Mouse (Mus musculus) MEL (cell line): ENCODE results near the gene Gpr15. TPM values are rescaled to one million over a fixed set of nuclear protein-coding genes. Genes with fewer than 3 reads are reported as not detected.

Experiments used
- DNase-seq: peaks from one replicate; pipeline ENCODE4 v3.0.0; 2011; ENCODE audit warnings: low read depth, low spot score
- H3K27ac ChIP-seq: 2 replicates; pipeline ENCODE4 v1.5.1; 2012; ENCODE audit warnings: low read depth, mild to moderate bottlenecking, control low read depth, low read length, moderate library complexity; ENCODE audit not compliant: control insufficient read depth
- H3K27me3 ChIP-seq, 2 experiments: fragments of 150-350 bp in 1 of 2; sonication (generic) in 1 of 2; 2 replicates each; pipeline ENCODE4 v1.6.1; 2012; ENCODE audit warnings: low read length in 2 of 2, mild to moderate bottlenecking in 2 of 2, improper control_type of control experiment in 1 of 2, moderate library complexity in 1 of 2; ENCODE audit not compliant: insufficient read depth in 2 of 2, control insufficient read depth in 1 of 2
- H3K36me3 ChIP-seq, 2 experiments: 2 replicates each; pipeline ENCODE4 v1.6.1; 2012 to 2014; ENCODE audit warnings: low read length in 2 of 2, improper control_type of control experiment in 1 of 2, inconsistent platforms in 1 of 2, mild to moderate bottlenecking in 1 of 2; ENCODE audit not compliant: insufficient read depth in 2 of 2, control insufficient read depth in 1 of 2
- H3K4me1 ChIP-seq, 2 experiments: fragments of 150-350 bp in 1 of 2; sonication (generic) in 1 of 2; 2 replicates each; pipeline ENCODE4 v1.6.1; 2012; ENCODE audit warnings: low read length in 2 of 2, improper control_type of control experiment in 1 of 2, mild to moderate bottlenecking in 1 of 2; ENCODE audit not compliant: insufficient read depth in 2 of 2, control insufficient read depth in 1 of 2
- H3K4me3 ChIP-seq, 2 experiments: fragments of 150-350 bp in 1 of 2; sonication (generic) in 1 of 2; 2 replicates each; pipeline ENCODE4 v1.5.1; 2012; ENCODE audit warnings: low read depth in 2 of 2, low read length in 2 of 2, mild to moderate bottlenecking in 2 of 2, moderate library complexity in 2 of 2, control low read depth in 1 of 2, improper control_type of control experiment in 1 of 2; ENCODE audit not compliant: control insufficient read depth in 1 of 2, insufficient read depth in 1 of 2
- H3K79me2 ChIP-seq: 2 replicates; pipeline ENCODE4 v1.6.1; 2012; ENCODE audit warnings: mild to moderate bottlenecking, low read length, moderate library complexity; ENCODE audit not compliant: control insufficient read depth, poor library complexity, insufficient read depth
- H3K9ac ChIP-seq: 2 replicates; pipeline ENCODE4 v1.6.1; 2012; ENCODE audit warnings: low read depth, mild to moderate bottlenecking, control low read depth, low read length, moderate library complexity; ENCODE audit not compliant: control insufficient read depth, poor library complexity, severe bottlenecking
- H3K9me3 ChIP-seq: fragments of 150-350 bp; sonication (generic); replicated peaks from 2 replicates; pipeline ENCODE4 v1.6.1; 2012; ENCODE audit warnings: mild to moderate bottlenecking, low read length, improper control_type of control experiment, moderate library complexity; ENCODE audit not compliant: insufficient read depth
- BHLHE40 ChIP-seq: IDR thresholded peaks from 2 replicates; pipeline ENCODE4 v1.6.1; 2012; ENCODE audit warnings: low read depth, mild to moderate bottlenecking, inconsistent platforms, low read length, improper control_type of control experiment, borderline replicate concordance
- CHD1 ChIP-seq: IDR thresholded peaks from 2 replicates; pipeline ENCODE4 v1.6.1; 2012; ENCODE audit warnings: low read depth, mild to moderate bottlenecking, inconsistent platforms, low read length, improper control_type of control experiment
- CHD2 ChIP-seq: IDR thresholded peaks from 2 replicates; pipeline ENCODE4 v1.6.1; 2011; ENCODE audit warnings: low read length, improper control_type of control experiment
- ELF1 ChIP-seq: IDR thresholded peaks from 2 replicates; pipeline ENCODE4 v1.6.1; 2014; ENCODE audit warnings: low read depth, mild to moderate bottlenecking, inconsistent platforms, low read length, improper control_type of control experiment, moderate library complexity
- EP300 ChIP-seq, 2 experiments: IDR thresholded peaks; 2 replicates each; pipeline ENCODE4 v1.6.1; 2011; ENCODE audit warnings: improper control_type of control experiment in 2 of 2, low read length in 2 of 2, low read depth in 1 of 2, mild to moderate bottlenecking in 1 of 2
- ETS1 ChIP-seq: IDR thresholded peaks from 2 replicates; pipeline ENCODE4 v1.6.1; 2012; ENCODE audit warnings: low read depth, mild to moderate bottlenecking, inconsistent platforms, low read length, improper control_type of control experiment, moderate library complexity
- JUND ChIP-seq: IDR thresholded peaks from 2 replicates; pipeline ENCODE4 v1.6.1; 2011; ENCODE audit warnings: low read depth, mild to moderate bottlenecking, improper control_type of control experiment, low read length
- KAT2A ChIP-seq: conservative IDR thresholded peaks from 2 replicates; pipeline ENCODE4 v1.6.1; 2012; ENCODE audit warnings: low read depth, low read length, improper control_type of control experiment, inconsistent platforms
- MAFK ChIP-seq: IDR thresholded peaks from 2 replicates; pipeline ENCODE4 v1.6.1; 2011; ENCODE audit warnings: low read depth, mild to moderate bottlenecking, low read length, improper control_type of control experiment, borderline replicate concordance
- MAX ChIP-seq: IDR thresholded peaks from 2 replicates; pipeline ENCODE4 v1.6.1; 2011; ENCODE audit warnings: low read length, improper control_type of control experiment
- MYB ChIP-seq: IDR thresholded peaks from 2 replicates; pipeline ENCODE4 v1.6.1; 2011; ENCODE audit warnings: mild to moderate bottlenecking, low read depth, low read length, improper control_type of control experiment
- MYC ChIP-seq: IDR thresholded peaks from 2 replicates; pipeline ENCODE4 v1.6.1; 2011; ENCODE audit warnings: low read depth, mild to moderate bottlenecking, low read length, improper control_type of control experiment, moderate library complexity
- NELFE ChIP-seq: IDR thresholded peaks from 2 replicates; pipeline ENCODE4 v1.6.1; 2011; ENCODE audit warnings: low read depth, low read length, improper control_type of control experiment
- NRF1 ChIP-seq: IDR thresholded peaks from 2 replicates; pipeline ENCODE4 v1.6.1; 2014; ENCODE audit warnings: low read depth, mild to moderate bottlenecking, inconsistent platforms, low read length, improper control_type of control experiment, moderate library complexity; ENCODE audit not compliant: poor library complexity, insufficient read depth, severe bottlenecking
- POLR2A ChIP-seq, 2 experiments: IDR thresholded peaks; 2 replicates each; pipeline ENCODE4 v1.6.1; 2011 to 2012; ENCODE audit warnings: low read length in 2 of 2, mild to moderate bottlenecking in 2 of 2, control low read depth in 1 of 2, improper control_type of control experiment in 1 of 2, low read depth in 1 of 2, moderate library complexity in 1 of 2; ENCODE audit not compliant: control insufficient read depth in 1 of 2, insufficient read depth in 1 of 2, poor library complexity in 1 of 2
- POLR2AphosphoS5 ChIP-seq: IDR thresholded peaks from 2 replicates; pipeline ENCODE4 v1.6.1; 2012; ENCODE audit warnings: low read depth, borderline replicate concordance, mild to moderate bottlenecking, inconsistent platforms, low read length, moderate library complexity, mixed read lengths
- RAD21 ChIP-seq: IDR thresholded peaks from 2 replicates; pipeline ENCODE4 v1.6.1; 2011; ENCODE audit warnings: mild to moderate bottlenecking, low read depth, low read length, improper control_type of control experiment
- RCOR1 ChIP-seq: IDR thresholded peaks from 2 replicates; pipeline ENCODE4 v1.6.1; 2012; ENCODE audit warnings: low read depth, mild to moderate bottlenecking, inconsistent platforms, low read length, improper control_type of control experiment
- SIN3A ChIP-seq: IDR thresholded peaks from 2 replicates; pipeline ENCODE4 v1.6.1; 2012; ENCODE audit warnings: low read length, improper control_type of control experiment, inconsistent platforms
- TAL1 ChIP-seq: IDR thresholded peaks from 2 replicates; pipeline ENCODE4 v1.6.1; 2012; ENCODE audit warnings: mild to moderate bottlenecking, inconsistent platforms, low read length, moderate library complexity, mixed read lengths
- TCF12 ChIP-seq: IDR thresholded peaks from 2 replicates; pipeline ENCODE4 v1.6.1; 2014; ENCODE audit warnings: low read depth, mild to moderate bottlenecking, inconsistent platforms, low read length, improper control_type of control experiment, moderate library complexity
- USF2 ChIP-seq, 2 experiments: IDR thresholded peaks; 2 replicates each; pipeline ENCODE4 v1.6.1; 2011 to 2012; ENCODE audit warnings: improper control_type of control experiment in 2 of 2, low read length in 2 of 2, borderline replicate concordance in 1 of 2, inconsistent platforms in 1 of 2, low read depth in 1 of 2, mild to moderate bottlenecking in 1 of 2; ENCODE audit not compliant: insufficient read depth in 1 of 2
- ZC3H11A ChIP-seq: IDR thresholded peaks from 2 replicates; pipeline ENCODE4 v1.6.1; 2012; ENCODE audit warnings: low read depth, mild to moderate bottlenecking, inconsistent platforms, low read length, improper control_type of control experiment
- ZKSCAN1 ChIP-seq: IDR thresholded peaks from 2 replicates; pipeline ENCODE4 v1.6.1; 2012; ENCODE audit warnings: low read depth, mild to moderate bottlenecking, inconsistent platforms, low read length, improper control_type of control experiment, moderate library complexity
- ZMIZ1 ChIP-seq: IDR thresholded peaks from 2 replicates; pipeline ENCODE4 v1.6.1; 2012; ENCODE audit warnings: low read depth, mild to moderate bottlenecking, inconsistent platforms, low read length, improper control_type of control experiment, moderate library complexity
- ZNF384 ChIP-seq: IDR thresholded peaks from 2 replicates; pipeline ENCODE4 v1.6.1; 2012; ENCODE audit warnings: low read depth, mild to moderate bottlenecking, inconsistent platforms, low read length, improper control_type of control experiment
- polyA plus RNA-seq, 2 experiments: library from polyadenylated mRNA; stranded (reverse) in 1 of 2; unstranded in 1 of 2; fragments of >175 nt in 1 of 2; fragments of >200 nt in 1 of 2; gene quantifications; 2 replicates each; pipeline versions ENCODE4 v1.2.1 to v1.2.4; 2012; ENCODE audit warnings: low replicate concordance in 2 of 2, low read depth in 1 of 2; ENCODE audit not compliant: insufficient read length in 2 of 2, insufficient read depth in 1 of 2, missing spikeins in 1 of 2
- total RNA-seq: library from RNA; depleted of rRNA; stranded (reverse); fragments of 300-350 nt; gene quantifications from 2 replicates; pipeline ENCODE4 v1.2.3, GENCODE M21; 2012; rRNA removed

Gene Gpr15
- not detected in 2 replicates for total RNA-seq
- not detected for polyA plus RNA-seq

DNA sequence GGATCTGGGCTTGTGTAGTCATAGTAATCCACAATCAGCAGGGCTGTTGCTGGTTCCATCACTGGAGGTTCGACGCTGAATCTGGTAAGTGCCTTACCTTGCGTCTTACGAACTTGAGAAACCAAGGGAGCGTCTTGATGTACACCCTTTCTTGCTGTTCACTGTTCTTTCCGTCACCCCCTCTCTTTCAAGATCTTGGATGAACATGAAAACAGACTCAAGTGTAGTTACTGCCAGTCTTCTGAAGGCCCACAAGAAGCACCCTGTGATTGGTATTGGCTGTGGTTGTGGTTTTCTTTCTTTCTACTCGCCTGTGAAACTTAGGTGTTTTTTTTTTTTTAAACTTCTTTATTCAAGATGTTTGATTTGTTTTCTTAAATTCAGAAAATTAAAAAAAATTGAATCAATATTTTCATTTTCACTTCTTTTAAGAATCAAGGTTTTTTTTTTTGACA is at the start of gene Gpr15:
Gene Gpr15 (minus strand): TSS at position 405 of the 455 bp plus-strand sequence.
- Histone ChIP-seq H3K4me3 (no peak within 1 kb of the TSS), H3K9me3 (no peaks in the 10 kb centered on the region), H3K27me3 (peaks cover 0 to 2% of the 10 kb centered on the region in 2 experiments; a peak in 2 of 4 replicates), H3K36me3 (peaks cover 0 to 2% of the 10 kb centered on the region in 2 experiments; a peak in 1 of 4 replicates), H3K79me2 (no peaks in the 10 kb centered on the region), H3K27ac (no peak within 1 kb of the TSS), H3K4me1 (no peaks in the 10 kb centered on the region), H3K9ac (no peak within 1 kb of the TSS)
- DNase-seq, result no peak
- TF ChIP-seq CHD2 (no peak), MAX (no peak), ZNF384 (no peak), ELF1 (no peak), BHLHE40 (no peak), KAT2A (no peak), NELFE (no peak), MAFK (no peak), ETS1 (no peak), POLR2AphosphoS5 (no peak), POLR2A (IDR thresholded peaks at IDR 0.05; ENCODE audit: control insufficient read depth in 1 of 2, insufficient read depth in 1 of 2, low read depth in 1 of 2, low read length in 2 of 2, poor library complexity in 1 of 2) (no peak), NRF1 (no peak), TAL1 (no peak), MYB (no peak), ZC3H11A (no peak), USF2 (IDR thresholded peaks at IDR 0.05; ENCODE audit: borderline replicate concordance in 1 of 2, insufficient read depth in 1 of 2, low read depth in 1 of 2, low read length in 2 of 2) (no peak), TCF12 (no peak), ZKSCAN1 (no peak), RAD21 (no peak)

- TF ChIP-seq BHLHE40, result no peak
- TF ChIP-seq ZNF384, result no peak
- TF ChIP-seq CHD1, result no peak
- TF ChIP-seq JUND, result no peak
- no peak for TF ChIP-seq MYC
- TF ChIP-seq RAD21, result no peak
- no peak for TF ChIP-seq EP300 (IDR thresholded peaks at IDR 0.05; ENCODE audit: low read depth in 1 of 2, low read length in 2 of 2)
- no peak for TF ChIP-seq MYB
- no peak for TF ChIP-seq USF2 (IDR thresholded peaks at IDR 0.05; ENCODE audit: borderline replicate concordance in 1 of 2, insufficient read depth in 1 of 2, low read depth in 1 of 2, low read length in 2 of 2)
- TF ChIP-seq RCOR1, result no peak
- TF ChIP-seq TCF12, result no peak
- TF ChIP-seq SIN3A, result no peak
- TF ChIP-seq ZMIZ1, result no peak
- H3K27me3 ChIP-seq, result no peaks in the 10 kb centered on the region
- no peak for DNase-seq
- no peaks in the 10 kb centered on the region for H3K36me3 ChIP-seq
- H3K79me2 ChIP-seq, result no peaks in the 10 kb centered on the region
- no peaks in the 10 kb centered on the region for H3K4me1 ChIP-seq
- no peak within 1 kb of the TSS for H3K4me3 ChIP-seq
- H3K9me3 ChIP-seq, result no peaks in the 10 kb centered on the region
- no peak within 1 kb of the TSS for H3K9ac ChIP-seq
- no peak within 1 kb of the TSS for H3K27ac ChIP-seq
These were observed 44.2 kb upstream of the Gpr15 start, which contains the start of gene Olfr172 for GRCm38 (mm10) chr16:58763076-58763475. Olfr172 (minus strand) TSS chr16:58763176.
